Mouse (Mus musculus) thymus, adult 2 months (tissue): ENCODE measurements around the gene Dyrk1a.

ENCODE experiments used
- CTCF ChIP-seq: fragments of 200-500 bp; IDR thresholded peaks from 2 replicates; pipeline ENCODE4 v1.5.1; 2012; ENCODE audit warnings: mild to moderate bottlenecking, control low read depth, low read length, moderate library complexity, borderline replicate concordance; ENCODE audit not compliant: control insufficient read depth, poor library complexity, insufficient read depth; ENCODE audit errors: extremely low read depth
- POLR2A ChIP-seq: fragments of 200-500 bp; IDR thresholded peaks from 2 replicates; pipeline ENCODE4 v1.6.1; 2012; ENCODE audit warnings: mild to moderate bottlenecking, low read length, control low read depth, moderate library complexity; ENCODE audit not compliant: control insufficient read depth, poor library complexity, insufficient read depth; ENCODE audit errors: extremely low read depth

- TF ChIP-seq POLR2A (no peak), CTCF (no peak)
Observed at GRCm38 (mm10) chr16:94527152-94527534, 42.7 kb upstream of the Dyrk1a start.
